Mouse (Mus musculus): Measurements from ENCODE around the gene Smim17. TPM values are rescaled to one million over a fixed set of nuclear protein-coding genes. Genes with fewer than 3 reads are reported as not detected.
"Not testable (repeated sequence)": the region's sequence is repeated elsewhere in the genome, so short reads cannot be mapped to it uniquely, and the experiment has no call there.

The Smim17 gene
- under 1 TPM; 0.38 to 0.73 TPM for total RNA-seq (2021)
- long read RNA-seq, experiment 1: 0 reads
- long read RNA-seq, experiment 2: 0 reads

DNA sequence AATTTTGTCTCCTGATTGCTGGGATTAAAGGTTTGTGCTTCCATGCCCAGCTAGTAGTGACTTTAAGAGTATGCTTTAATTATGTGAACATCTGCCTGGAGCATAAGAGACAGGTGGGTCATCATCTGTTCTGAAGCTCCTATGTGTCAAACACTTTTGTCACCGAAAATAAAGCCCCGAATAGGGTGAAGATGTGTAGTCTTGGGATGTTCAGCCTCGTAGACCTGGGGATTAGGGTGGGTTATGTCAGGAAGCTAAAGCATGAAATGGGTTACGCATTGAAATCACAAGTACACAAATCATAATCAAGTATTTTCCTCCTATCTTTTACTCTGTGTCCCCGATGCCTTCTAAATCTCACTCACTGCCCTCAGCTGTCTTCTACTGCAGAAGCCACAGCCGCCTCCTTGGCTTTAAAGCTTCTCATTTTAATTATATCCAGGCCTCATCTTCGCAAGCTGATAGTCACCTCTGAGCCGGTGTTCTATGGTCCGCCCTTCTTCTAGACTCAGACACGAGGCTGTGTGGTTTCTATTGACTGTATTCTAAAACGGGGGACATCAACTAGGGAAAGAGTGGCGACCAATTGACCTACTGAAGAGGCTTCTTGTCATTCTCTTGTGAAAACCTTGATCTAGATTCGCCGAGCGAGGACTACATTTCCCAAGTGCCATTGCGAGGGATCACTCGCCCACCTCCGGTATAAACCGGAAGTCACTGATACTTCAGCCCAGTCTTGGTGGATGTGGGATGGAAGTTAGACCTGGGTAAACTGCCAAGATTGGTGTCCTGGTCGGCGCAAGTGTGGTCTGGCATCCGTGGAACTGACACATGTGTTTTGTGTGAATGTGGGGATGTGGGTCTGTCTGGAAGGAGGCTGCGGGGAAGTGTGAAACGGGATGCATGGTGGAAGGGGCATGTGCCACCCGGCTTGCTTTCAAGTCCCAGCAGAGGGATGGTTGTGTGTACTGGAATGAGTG lies at the start of gene Smim17:
Smim17 (plus strand) TSS at position 720 of the 980 bp plus-strand sequence.
- DNase-seq (ENCODE audit: low spot score in 2 of 2): peak; percentile 36 to 37

DNA sequence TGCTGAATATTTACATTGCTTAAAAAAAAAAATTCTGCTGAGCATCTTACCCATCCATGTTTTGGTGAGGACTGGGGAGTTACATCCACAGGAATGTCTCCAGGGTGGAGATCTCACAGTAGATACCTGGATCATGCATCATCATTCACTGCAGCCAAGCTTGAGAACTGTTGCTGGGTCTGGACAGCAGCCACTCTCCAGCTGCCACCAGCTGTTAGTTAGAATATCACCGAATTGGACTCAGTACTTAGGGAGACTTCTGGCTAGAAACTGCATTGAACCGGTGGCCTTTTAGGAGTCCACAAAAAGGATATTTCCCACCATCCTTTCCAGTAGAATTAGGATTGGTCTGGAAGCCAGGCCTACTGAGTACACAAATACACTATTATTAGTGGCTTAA lies 40.4 kb upstream of the Smim17 start:
- no peak for DNase-seq (ENCODE audit: low spot score in 2 of 2)

DNA sequence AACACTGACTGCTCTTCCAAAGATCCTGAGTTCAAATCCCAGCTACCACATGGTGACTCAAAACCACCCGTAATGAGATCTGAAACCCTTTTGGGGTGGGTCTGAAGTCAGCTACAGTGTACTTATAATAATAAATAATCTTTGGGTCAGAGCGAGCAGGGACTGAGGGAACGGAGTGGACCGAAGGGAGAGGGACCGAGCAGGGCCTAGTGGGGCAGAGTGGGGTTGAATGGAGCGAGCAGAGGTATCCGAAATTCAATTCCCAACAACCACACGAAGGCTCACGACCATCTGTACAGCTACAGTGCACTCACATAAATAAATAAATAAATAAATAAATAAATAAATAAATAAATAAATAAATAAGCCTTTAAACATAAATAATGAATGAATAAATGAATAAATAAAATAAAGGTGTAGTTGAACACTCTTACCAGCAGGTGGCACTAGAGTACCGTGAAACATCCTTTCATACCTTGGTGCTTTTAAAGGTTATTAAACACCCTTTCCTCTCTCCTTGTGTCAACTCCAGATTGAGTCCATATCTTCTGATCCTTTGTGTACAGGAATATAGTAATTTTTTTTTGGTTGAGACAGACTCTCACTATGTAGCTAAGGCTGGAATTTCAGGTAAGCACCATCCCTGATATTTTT lies 39.5 kb upstream of the Smim17 start:
- peak in 1 of 2 experiments; percentile 15 for DNase-seq (ENCODE audit: low spot score in 2 of 2)

DNA sequence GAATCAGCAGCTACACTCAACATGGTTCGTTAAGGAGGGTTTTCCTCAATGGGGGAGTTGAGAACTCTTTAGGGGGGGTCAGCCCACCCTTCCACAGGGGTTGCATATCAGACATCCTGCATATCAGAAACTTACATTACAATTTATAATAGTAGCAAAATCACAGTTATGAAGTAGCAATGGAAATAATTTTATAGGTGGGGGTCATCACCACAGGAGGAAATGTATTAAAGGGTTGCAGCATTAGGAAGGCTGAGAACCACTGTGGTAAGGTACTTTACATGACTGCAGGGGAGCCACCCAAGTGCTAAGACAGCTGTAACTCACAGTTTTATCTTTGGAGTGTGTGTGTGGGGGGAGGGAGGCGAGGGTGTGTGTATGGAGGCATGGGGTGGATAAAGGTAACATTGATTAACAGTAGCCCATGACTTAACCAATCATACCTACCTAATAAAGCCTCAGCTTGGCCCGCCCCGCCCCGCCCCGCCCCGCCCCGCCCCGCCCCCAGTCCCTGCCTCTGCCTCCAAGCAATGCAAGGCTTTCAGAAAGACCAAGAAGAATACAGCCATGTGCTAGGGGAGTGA lies 37.9 kb upstream of the Smim17 start:
- no peak for DNase-seq (ENCODE audit: low spot score in 2 of 2)

DNA sequence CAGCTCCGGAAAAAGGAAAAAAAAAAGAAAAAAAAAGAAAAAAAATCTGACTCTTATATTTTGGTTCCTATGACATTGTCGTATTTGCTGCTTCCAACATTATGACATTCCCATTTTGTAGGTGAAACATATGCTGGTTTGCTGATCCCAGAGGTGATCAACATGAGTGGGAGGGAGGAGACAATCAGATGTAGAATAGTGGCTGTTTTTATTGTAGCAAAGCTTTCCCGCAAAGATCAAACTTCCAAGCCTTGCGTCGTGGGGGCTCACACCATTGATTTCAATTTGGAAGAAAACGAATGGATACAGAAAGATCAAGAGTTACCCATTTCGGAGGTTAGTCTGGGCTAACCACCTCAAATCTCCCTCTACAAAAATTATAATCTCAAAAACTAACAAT lies 36.8 kb upstream of the Smim17 start:
- no peak for DNase-seq (ENCODE audit: low spot score in 2 of 2)

DNA sequence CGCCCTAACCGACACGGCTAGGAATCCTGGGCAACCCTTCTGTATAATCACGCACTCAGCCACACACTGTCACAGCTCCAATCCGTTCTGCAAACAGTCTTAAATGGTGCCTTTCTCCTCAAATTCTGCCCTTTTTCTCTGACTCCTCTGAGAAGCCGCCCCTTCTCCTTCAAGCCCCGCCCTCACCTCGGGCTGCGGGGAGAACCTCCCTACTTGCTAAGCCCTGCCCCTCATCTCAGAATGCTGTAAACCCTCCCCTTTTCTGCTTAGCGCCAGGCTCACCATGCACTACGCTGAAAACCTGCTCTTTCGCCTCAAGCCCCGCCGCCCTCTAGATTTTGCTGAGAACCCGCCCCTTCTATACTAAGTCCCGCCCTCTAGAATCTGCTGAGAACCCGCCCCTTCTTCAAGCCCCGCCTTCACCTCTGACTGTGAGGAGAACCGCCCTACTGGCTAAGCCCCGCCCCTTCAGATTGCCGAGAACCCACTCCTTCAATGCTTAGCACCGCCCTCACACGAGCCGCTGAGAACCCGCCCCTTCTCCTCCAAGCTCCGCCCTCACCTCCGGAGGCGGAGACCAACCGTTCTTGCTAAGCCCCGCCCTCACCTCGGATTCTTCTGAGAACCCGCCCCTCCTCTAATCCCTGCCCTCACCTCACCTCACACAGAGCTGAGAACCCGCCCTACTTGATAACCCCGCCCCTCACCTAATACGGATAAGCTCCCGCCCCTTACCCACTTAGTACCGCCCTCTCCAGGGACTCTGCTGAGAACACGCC lies 36.1 kb upstream of the Smim17 start:
- peak; percentile 94 to 97 for DNase-seq (ENCODE audit: low spot score in 2 of 2)

DNA sequence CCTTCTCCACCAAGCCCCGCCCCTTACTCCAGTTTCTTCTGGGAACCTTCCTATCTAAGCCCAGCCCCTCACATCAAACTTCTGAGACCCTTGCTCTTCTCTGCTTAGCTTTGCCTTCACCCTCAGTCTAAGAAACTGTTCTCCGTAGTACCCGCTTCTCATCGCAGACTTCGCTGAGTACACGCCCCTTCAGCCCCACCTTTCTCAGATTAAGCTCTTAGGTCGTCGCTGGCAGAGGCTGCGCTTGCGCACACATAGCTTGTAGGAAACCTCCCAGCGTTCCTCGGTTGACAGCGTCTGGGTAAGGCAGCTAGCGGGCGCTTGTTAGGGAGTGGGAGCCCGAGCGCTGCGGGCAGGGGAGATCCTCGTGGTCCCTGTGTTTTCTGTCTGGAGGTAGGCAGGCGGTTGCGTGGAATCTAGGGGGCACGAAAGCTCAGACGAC lies 35.4 kb upstream of the Smim17 start, which contains the start of gene Zfp78:
Zfp78 (plus strand) TSS at position 234 of the 442 bp plus-strand sequence.
- peak in 1 of 2 experiments; percentile 88 for DNase-seq (ENCODE audit: low spot score in 2 of 2)

DNA sequence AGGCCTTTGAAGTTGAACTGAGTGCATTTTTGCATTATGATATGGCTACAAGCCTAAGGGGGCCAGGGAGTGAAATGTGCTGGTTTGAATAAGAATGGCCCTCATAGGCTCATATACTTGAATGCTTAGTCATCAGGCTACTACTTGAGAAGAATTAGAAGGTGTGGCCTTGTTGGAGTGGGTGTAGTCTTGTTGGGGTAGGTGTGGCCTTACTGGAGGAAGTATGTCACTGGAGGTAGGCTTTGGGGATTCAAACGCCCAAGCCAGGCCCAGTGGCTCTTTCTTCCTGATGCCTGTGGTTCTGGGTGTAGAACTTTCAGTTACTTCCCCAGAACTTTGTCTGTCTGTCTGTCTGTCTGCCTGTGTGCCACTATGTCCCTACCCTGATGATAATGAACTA lies 33.8 kb upstream of the Smim17 start:
- DNase-seq (ENCODE audit: low spot score in 2 of 2): no peak

DNA sequence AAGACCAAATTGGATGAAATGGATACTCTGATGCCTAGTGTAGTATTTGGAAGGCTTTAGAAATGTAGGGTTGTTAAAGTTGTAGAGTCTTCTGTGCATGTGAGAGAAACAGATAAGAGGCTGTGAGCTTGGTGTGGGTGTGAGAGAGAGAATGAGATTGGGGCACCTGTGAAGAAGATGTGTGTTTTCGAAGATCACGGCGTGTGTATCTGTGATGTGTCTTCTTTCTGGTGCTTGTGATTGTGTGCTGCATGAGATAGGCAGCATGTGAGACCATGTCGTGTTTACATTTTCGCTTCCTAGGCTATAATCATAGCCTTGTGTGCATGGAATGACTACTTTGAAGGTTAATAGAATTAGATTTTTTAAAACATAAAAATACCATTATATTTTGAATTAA lies 31.3 kb upstream of the Smim17 start:
- DNase-seq (ENCODE audit: low spot score in 2 of 2): no peak

DNA sequence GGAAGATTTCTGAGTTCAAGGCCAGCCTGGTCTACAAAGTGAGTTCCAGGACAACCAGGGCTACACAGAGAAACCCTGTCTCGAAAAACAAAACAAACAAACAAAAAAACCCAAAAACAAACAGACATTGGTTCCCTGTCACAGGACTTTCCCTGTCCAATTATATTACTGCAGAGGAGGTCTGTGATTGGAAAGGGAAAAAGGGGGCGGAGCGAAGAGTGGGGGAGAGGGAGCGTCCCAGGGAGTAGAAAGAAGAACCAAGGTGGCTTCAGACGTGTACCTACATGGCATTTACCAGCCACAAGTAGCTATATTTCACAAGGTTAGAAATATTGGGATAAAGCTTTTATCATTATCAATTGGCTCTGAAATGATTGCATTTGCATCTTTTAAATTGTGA lies 30.4 kb upstream of the Smim17 start:
- not testable (repeated sequence) for DNase-seq (ENCODE audit: low spot score in 2 of 2)

DNA sequence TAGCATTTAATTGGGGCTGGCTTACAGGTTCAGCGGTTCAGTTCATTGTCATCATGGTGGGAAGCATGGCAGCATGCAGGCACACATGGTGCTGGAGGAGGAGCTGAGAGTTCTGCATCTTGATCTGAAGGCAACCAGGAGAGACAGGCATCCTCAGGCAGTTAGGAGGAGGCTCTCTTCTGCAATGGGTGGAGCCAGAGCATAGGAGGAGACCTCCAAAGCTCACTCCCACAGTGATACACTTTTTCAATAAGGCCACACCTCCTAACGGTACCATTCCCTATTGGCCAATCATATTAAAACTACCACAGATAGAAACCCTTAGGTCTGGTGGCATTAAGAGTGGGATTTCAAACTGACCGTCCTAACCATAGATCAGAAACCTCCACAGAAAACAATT lies 29.1 kb upstream of the Smim17 start:
- no peak for DNase-seq (ENCODE audit: low spot score in 2 of 2)

DNA sequence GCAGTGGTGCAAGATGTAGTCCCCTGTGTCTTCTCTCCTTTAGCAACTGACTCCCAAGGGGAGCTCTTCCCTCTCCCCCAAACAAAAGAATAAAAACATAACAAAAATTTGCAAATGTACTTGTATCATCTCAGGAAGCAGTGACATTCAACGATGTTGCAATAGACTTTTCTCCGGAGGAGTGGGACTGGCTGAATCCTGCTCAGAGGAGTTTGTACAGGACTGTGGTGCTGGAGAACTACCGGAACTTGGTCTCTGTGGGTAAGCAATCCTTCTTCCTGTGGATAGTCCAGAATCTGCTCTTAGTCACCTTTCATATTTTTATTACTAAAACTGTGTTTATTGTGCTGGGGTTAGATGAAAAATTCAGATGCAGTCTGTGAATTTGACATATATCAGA lies 25.5 kb upstream of the Smim17 start:
- no peak for DNase-seq (ENCODE audit: low spot score in 2 of 2)

DNA sequence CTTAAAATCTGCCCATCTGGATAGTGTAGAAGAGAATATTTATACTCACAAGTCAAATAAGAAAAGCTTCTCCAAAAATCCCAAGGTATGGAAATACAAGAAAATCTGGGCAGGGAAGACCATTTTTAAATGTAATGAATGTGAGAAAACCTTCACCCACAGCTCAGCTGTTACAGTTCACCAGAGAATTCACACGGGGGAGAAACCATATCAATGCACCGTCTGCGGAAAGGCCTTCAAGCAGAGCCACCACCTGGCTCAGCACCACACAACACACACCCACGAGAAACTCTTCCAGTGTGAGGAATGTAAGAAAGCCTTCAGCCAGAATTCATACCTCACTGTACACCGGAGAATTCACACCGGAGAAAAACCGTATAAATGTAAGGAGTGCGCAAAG lies 20.1 kb upstream of the Smim17 start:
- DNase-seq (ENCODE audit: low spot score in 2 of 2): no peak

DNA sequence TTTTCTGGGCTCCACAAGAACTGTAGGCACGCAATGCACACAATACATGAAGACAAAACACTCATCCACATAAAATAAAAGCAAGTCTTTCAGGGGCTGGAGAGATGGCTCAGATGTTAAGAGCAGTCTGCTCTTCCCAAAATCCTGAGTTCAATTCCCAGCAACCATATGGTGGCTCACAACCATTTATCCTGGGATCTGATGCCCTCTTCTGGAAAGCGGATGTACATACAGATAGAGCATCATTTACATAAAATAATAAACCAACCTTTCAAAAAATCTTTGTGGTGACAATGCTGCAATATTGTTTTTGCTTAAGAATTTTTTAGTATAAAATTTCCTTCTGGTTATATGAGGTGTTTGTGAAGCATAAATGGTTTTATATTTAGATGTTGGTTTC lies 17.1 kb upstream of the Smim17 start:
- no peak for DNase-seq (ENCODE audit: low spot score in 2 of 2)

DNA sequence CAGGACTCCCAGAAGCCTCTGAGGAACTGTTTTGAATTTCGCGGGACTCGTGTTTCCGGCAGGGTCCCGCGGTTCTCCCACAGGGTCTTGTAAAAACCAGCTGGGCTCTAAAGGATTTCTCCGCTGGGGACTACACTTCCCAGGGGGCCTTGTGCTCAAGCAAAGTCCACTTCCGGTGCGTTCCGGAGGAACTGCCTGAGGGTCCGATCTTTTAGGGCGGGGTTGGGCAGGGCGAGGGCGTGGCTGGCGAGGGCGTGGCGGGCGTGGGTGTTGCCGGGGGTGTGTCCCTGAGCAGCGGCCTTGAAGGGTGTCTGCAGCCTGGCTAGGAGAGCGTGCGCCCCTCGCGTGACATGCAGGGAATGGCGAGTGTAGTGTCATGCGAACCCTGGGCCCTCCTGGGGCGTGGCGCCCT lies 15.5 kb upstream of the Smim17 start, which contains the start of gene Zfp28:
Zfp28 (plus strand) TSS at position 252 of the 412 bp plus-strand sequence.
- peak; percentile 92 to 95 for DNase-seq (ENCODE audit: low spot score in 2 of 2)

DNA sequence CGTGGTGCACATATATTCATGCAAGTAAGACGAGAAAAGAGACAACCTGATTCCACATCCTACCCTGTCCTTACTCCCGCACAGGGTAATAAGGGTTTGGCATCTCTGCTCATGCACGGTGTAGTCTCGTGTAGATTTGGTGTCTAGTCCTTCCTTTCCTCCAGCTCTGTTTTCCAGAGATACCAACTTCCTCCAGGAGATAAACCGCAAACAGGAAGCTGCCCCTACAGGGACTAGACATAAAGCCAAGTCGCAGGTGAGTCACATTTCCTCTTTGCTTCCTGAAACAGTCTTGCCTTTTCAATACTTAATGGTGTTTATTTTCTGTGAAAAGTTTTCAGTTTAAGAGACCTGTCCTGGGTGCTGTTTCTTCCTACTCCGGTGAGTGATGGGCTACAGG lies 14.5 kb upstream of the Smim17 start:
- DNase-seq (ENCODE audit: low spot score in 2 of 2): no peak

DNA sequence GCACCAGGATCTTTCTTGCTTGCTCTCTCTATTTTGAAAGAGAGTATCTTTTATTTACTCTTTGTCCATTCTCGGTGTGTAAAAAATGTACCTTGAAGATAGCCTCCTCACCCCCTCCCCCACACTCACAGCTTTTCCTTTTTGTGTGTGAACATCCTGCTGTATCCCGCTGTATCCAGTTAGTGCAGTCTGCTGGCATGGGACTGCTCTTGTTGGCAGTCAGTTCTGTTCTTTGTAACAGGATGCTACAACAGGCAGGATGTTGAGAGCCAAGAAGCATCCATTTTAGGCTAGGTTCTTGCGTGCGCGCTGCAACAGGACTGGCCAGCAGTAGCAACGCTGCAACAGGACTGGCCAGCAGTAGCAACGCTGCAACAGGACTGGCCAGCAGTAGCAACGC lies 11.5 kb upstream of the Smim17 start:
- no peak for DNase-seq (ENCODE audit: low spot score in 2 of 2)

DNA sequence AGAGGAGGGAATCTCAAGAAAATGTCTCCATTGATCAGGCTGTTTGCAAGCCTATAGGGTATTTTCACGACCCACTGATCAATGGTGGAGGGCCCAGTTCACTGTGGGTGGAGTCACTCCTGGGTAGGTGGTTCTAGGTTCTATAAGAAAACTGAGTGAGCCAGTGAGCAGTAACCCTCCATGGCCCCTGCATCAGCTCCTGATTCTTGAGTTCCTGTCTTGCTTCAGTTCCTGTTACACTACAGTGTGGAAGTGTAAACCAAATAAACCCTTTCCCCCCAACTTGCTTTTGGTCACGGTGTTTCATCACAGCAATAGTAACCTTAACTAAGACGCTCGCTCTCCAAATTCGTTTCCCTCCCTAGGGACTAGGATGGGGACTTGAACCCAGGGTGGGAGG lies 9.5 kb upstream of the Smim17 start:
- DNase-seq (ENCODE audit: low spot score in 2 of 2): no peak

DNA sequence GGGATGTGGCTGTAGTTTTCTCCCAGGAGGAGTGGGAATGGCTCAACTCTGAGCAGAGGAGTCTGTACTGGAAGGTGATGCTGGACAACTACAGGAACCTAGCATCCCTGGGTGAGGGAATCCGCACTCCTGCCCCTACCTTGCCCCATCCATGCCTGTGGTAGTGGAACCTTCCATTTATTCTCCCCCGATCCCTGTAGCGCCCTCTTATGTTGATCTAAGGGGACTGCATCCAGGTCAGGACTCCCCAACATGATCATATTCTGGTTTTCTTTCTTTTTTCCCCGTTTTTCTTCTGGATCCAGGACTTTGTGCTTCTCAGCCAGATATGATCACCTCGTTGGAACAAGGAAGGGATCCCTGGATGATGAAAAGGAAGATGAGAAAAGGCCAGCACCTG lies 9.1 kb upstream of the Smim17 start:
- DNase-seq (ENCODE audit: low spot score in 2 of 2): no peak

DNA sequence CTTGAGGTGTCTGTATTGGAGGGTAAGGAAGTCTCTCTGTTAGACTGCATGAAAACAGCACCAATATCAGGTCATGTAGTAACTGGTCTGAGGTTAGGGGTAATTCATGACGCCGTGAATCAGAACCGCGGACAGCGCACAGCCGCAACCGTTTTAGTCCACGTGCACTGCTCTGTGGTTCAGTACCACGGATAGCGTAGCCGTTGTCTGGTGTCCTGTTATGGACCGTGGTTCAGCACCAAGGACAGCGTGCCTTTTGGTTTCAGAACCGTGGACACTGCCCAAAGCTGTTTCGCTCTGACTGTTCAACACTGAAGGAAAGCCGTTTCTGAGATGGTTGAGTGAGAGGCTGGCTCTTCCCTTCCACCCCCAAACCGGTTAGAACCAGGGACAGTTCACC lies 11.5 kb downstream of the Smim17 start, which contains the start of gene Gm20715:
Gm20715 (plus strand) TSS at position 235 of the 400 bp plus-strand sequence.
- peak; percentile 88 to 92 for DNase-seq (ENCODE audit: low spot score in 2 of 2)
